12 mouse cellular contexts compared by ENCODE assay signal in genomic region chr10:70484568-70485286, GRCm38 (mm10). TPM values are rescaled to one million over a fixed set of nuclear protein-coding genes. Genes with fewer than 3 reads are reported as not detected.
DNase-seq lines count a peak whose midpoint lies in the region; ATAC-seq and TF ChIP-seq lines count a peak whose summit lies in the region.
"Had no signal": no experiment of that assay in that cellular context is flagged by ENCODE, and none has a peak within 500 bp of the region (broad histone marks: within the 10 kb centered on the region; RNA-seq: fewer than 3 reads in every experiment).

No protein-coding gene starts in this region.

- WGBS in embryonic facial prominence, embryonic 12.5 days, result 29% methylated on average over 7 of the region's 7 CpGs
- 5% methylated on average over 7 of the region's 7 CpGs for WGBS in forebrain, embryonic 15.5 days
- 4% methylated on average over 7 of the region's 7 CpGs for WGBS in midbrain, embryonic 15.5 days

- 0 out of 2 replicates have a peak, but pooled peaks cover 5% of the 10 kb centered on the region for H3K4me1 ChIP-seq in embryonic facial prominence, embryonic 12.5 days
- H3K4me1 ChIP-seq in forebrain, embryonic 15.5 days, result peaks cover 15% of the 10 kb centered on the region
- peaks cover 27% of the 10 kb centered on the region for H3K4me1 ChIP-seq in midbrain, embryonic 15.5 days

- no peaks in the 10 kb centered on the region for H3K36me3 ChIP-seq in embryonic facial prominence, embryonic 12.5 days
- H3K36me3 ChIP-seq in forebrain, embryonic 15.5 days, result no peaks in the 10 kb centered on the region
- peaks cover 6% of the 10 kb centered on the region; the same call in 1 of the 2 replicates for H3K36me3 ChIP-seq in midbrain, embryonic 15.5 days (replicated peaks)
- H3K36me3 ChIP-seq: heart, embryonic 15.5 days had no signal

- no peak for DNase-seq in left cerebral cortex, adult 2 months (ENCODE audit: extremely low spot score in 1 of 2, low spot score in 2 of 2)
- no peak for DNase-seq in left cerebral cortex, adult 8-10 months (ENCODE audit: low spot score in 2 of 2)
- no peak for DNase-seq in spleen, postnatal 10 days (ENCODE audit: low spot score in 2 of 2)
- DNase-seq in natural killer cell, adult 2 months (ENCODE audit: low spot score in 2 of 2), result no peak
- DNase-seq: thymus, postnatal 25 days had no signal

- H3K27ac ChIP-seq in left cerebral cortex, adult 2 months, result peak overlapping the region; percentile 83
- H3K27ac ChIP-seq in embryonic facial prominence, embryonic 12.5 days, result 0 out of 2 replicates have a peak overlapping the region, but pooled peaks have one; percentile 7
- peak overlapping the region; percentile 68 for H3K27ac ChIP-seq in forebrain, embryonic 15.5 days (replicated peaks)
- peak overlapping the region; percentile 77 for H3K27ac ChIP-seq in midbrain, embryonic 15.5 days

- ATAC-seq in embryonic facial prominence, embryonic 12.5 days (ENCODE audit: insufficient number of reproducible peaks, insufficient read depth, low FRiP score, low TSS enrichment), result no peak
- ATAC-seq in forebrain, embryonic 15.5 days (replicated peaks), result peak; percentile 87
- ATAC-seq in midbrain, embryonic 15.5 days (replicated peaks), result peak; percentile 90

- intact Hi-C loops in left cerebral cortex, adult 2 months (cut with DNase I), result loop anchor here (5.0 kb wide), 1 partner anchor 42 kb away; the partner anchor contains the start of gene Fam13c

- no peak for TF ChIP-seq CTCF in left cerebral cortex, adult 2 months (IDR thresholded peaks at IDR 0.05)

- no peaks in the 10 kb centered on the region for H3K9me3 ChIP-seq in embryonic facial prominence, embryonic 12.5 days
- no peaks in the 10 kb centered on the region for H3K9me3 ChIP-seq in forebrain, embryonic 15.5 days
- no peaks in the 10 kb centered on the region for H3K9me3 ChIP-seq in midbrain, embryonic 15.5 days
- H3K9me3 ChIP-seq: heart, embryonic 15.5 days had no signal

- H3K27me3 ChIP-seq in embryonic facial prominence, embryonic 12.5 days, result no peaks in the 10 kb centered on the region
- no peaks in the 10 kb centered on the region for H3K27me3 ChIP-seq in forebrain, embryonic 15.5 days
- H3K27me3 ChIP-seq in midbrain, embryonic 15.5 days (replicated peaks), result no peaks in the 10 kb centered on the region
- H3K27me3 ChIP-seq: heart, embryonic 15.5 days had no signal

- H3K4me2 ChIP-seq in embryonic facial prominence, embryonic 12.5 days (replicated peaks), result 0 out of 2 replicates have a peak overlapping the region, but pooled peaks have one; percentile 2
- H3K4me2 ChIP-seq in forebrain, embryonic 15.5 days (replicated peaks), result peak overlapping the region; percentile 37
- H3K4me2 ChIP-seq in midbrain, embryonic 15.5 days, result peak overlapping the region; percentile 38
- H3K4me2 ChIP-seq: heart, embryonic 15.5 days had no signal

- no peak overlapping the region for H3K9ac ChIP-seq in embryonic facial prominence, embryonic 12.5 days
- peak overlapping the region; percentile 35 for H3K9ac ChIP-seq in forebrain, embryonic 15.5 days (replicated peaks)
- H3K9ac ChIP-seq in midbrain, embryonic 15.5 days, result no peak overlapping the region
- H3K9ac ChIP-seq: heart, embryonic 15.5 days had no signal

- H3K4me3 ChIP-seq in left cerebral cortex, adult 2 months, result no peak overlapping the region
- H3K4me3 ChIP-seq in embryonic facial prominence, embryonic 12.5 days, result no peak overlapping the region
- no peak overlapping the region for H3K4me3 ChIP-seq in forebrain, embryonic 15.5 days
- H3K4me3 ChIP-seq in midbrain, embryonic 15.5 days, result no peak overlapping the region
- H3K4me3 ChIP-seq: erythroblast, embryonic 14.5 days; heart, embryonic 15.5 days had no signal

RNA-seq across cellular contexts. Expression of gene Fam13c, which starts 44.4 kb away (rescaled TPM):
- total RNA-seq in left cerebral cortex, adult 2 months (2021), result 10 to 100 TPM; 56.5 to 69.2 TPM
- total RNA-seq in left cerebral cortex, adult 8-10 months (2022), result 10 to 100 TPM; 48.4 to 57.9 (median 54.1) TPM
- 12.8 and 14.1 TPM in 2 replicates for polyA plus RNA-seq in embryonic facial prominence, embryonic 12.5 days (2016; fragmentation: Nextera tagmentation; extraction: Ambion mirVana)
- polyA plus RNA-seq in forebrain, embryonic 15.5 days (2015; fragmentation: Nextera tagmentation; extraction: Ambion mirVana), result 26.3 and 26.7 TPM in 2 replicates
- polyA plus RNA-seq in midbrain, embryonic 15.5 days (2015; fragmentation: Nextera tagmentation; extraction: Ambion mirVana), result 31.1 and 36.0 TPM in 2 replicates
- total RNA-seq: megakaryocyte progenitor cell, adult 5-6 weeks; MEL had no signal
- polyA plus RNA-seq: erythroblast, embryonic 14.5 days had no signal

Comparison
In these comparisons a context has a peak if more than half of its experiments do, and no peak if none do; other contexts are left out.
1. H3K27ac ChIP-seq: peak in every context shown above with its lines; median percentile 83 in left cerebral cortex, adult 2 months; 77 in midbrain, embryonic 15.5 days; 68 in forebrain, embryonic 15.5 days; 7 in embryonic facial prominence, embryonic 12.5 days.